Mouse (Mus musculus) forebrain, embryonic 13.5 days (tissue): ENCODE results near the gene Elavl4. TPM values are rescaled to one million over a fixed set of nuclear protein-coding genes. Genes with fewer than 3 reads are reported as not detected.
A peak's percentile ranks its signal among the peaks of the same experiment; 100 is the strongest.

Experiments
- ATAC-seq: fragments of 200-750 bp; cut with Nextera tagmentation; 2 replicates; pipeline ENCODE4 v1.8.0; 2017
- H3K27ac ChIP-seq: fragments of 300-500 bp; sonication (generic); 2 replicates; pipeline ENCODE4 v1.5.1; 2015; ENCODE audit warnings: inconsistent platforms, mild to moderate bottlenecking, moderate library complexity
- H3K27me3 ChIP-seq: fragments of 300-500 bp; sonication (generic); 2 replicates; pipeline ENCODE4 v1.6.1; 2015; ENCODE audit warnings: mild to moderate bottlenecking, inconsistent platforms
- H3K36me3 ChIP-seq: fragments of 300-500 bp; sonication (generic); 2 replicates; pipeline ENCODE4 v1.6.1; 2015; ENCODE audit warnings: mild to moderate bottlenecking, inconsistent platforms; ENCODE audit not compliant: poor library complexity, severe bottlenecking
- H3K4me1 ChIP-seq: fragments of 300-500 bp; sonication (generic); 2 replicates; pipeline ENCODE4 v1.6.1; 2015; ENCODE audit warnings: inconsistent platforms
- H3K4me2 ChIP-seq: fragments of 300-500 bp; sonication (generic); 2 replicates; pipeline ENCODE4 v1.6.1; 2015; ENCODE audit warnings: inconsistent platforms, mild to moderate bottlenecking, moderate library complexity
- H3K4me3 ChIP-seq: fragments of 300-500 bp; sonication (generic); 2 replicates; pipeline ENCODE4 v1.5.1; 2015; ENCODE audit warnings: mild to moderate bottlenecking, inconsistent platforms
- H3K9ac ChIP-seq: fragments of 300-500 bp; sonication (generic); 2 replicates; pipeline ENCODE4 v1.6.1; 2015; ENCODE audit warnings: mild to moderate bottlenecking, inconsistent platforms
- H3K9me3 ChIP-seq: fragments of 300-500 bp; sonication (generic); replicated peaks from 2 replicates; pipeline ENCODE4 v1.6.1; 2016; ENCODE audit warnings: inconsistent platforms
- WGBS: fragments of 180-500 bp; shearing (Covaris S2); methylation state at CpG from one replicate; pipeline ENCODE4 v1.1.7; 2015; 5-methylcytosine and 5-hydroxymethylcytosine counted together
- polyA plus RNA-seq: library from polyadenylated mRNA; unstranded; fragments of >200 nt; fragmentation: Nextera tagmentation; extraction: Ambion mirVana; gene quantifications from 2 replicates; pipeline ENCODE4 v1.2.1, GENCODE M21; 2015

The Elavl4 gene
- polyA plus RNA-seq, 1 experiment from 2014 or later = 261 TPM

- WGBS = 38% methylated on average over 3 of the region's 3 CpGs
Measured at GRCm38 (mm10) chr4:110257360-110257759, 94.3 kb downstream of the Elavl4 start.

GRCm38 (mm10) chr4:110255617-110256016, 96.1 kb downstream of the Elavl4 start:
- Histone ChIP-seq H3K27me3 (no peaks in the 10 kb centered on the region), H3K4me3 (no peak overlapping the region), H3K36me3 (peaks cover 18% of the 10 kb centered on the region), H3K4me1 (peaks cover 22% of the 10 kb centered on the region), H3K27ac (no peak overlapping the region), H3K4me2 (no peak overlapping the region), H3K9me3 (no peaks in the 10 kb centered on the region), H3K9ac (no peak overlapping the region)
- no peak for ATAC-seq
- WGBS = 81% methylated on average over 4 of the region's 4 CpGs

More at GRCm38 (mm10) chr4:110257360-110257759, 94.3 kb downstream of the Elavl4 start:
- Histone ChIP-seq H3K4me2 (no peak overlapping the region), H3K9me3 (no peaks in the 10 kb centered on the region), H3K36me3 (peaks cover 12% of the 10 kb centered on the region; the same call in 1 of the 2 replicates), H3K4me1 (peaks cover 29% of the 10 kb centered on the region), H3K27ac (peak overlapping the region; percentile 36; the same call in 1 of the 2 replicates), H3K27me3 (no peaks in the 10 kb centered on the region), H3K9ac (no peak overlapping the region), H3K4me3 (no peak overlapping the region)
- ATAC-seq = peak; percentile 74

- Histone ChIP-seq H3K4me1 (0 out of 2 replicates have a peak, but pooled peaks cover 7% of the 10 kb centered on the region), H3K27me3 (no peaks in the 10 kb centered on the region), H3K4me3 (no peak overlapping the region), H3K27ac (no peak overlapping the region), H3K4me2 (no peak overlapping the region), H3K9me3 (no peaks in the 10 kb centered on the region), H3K9ac (no peak overlapping the region), H3K36me3 (peaks cover 55% of the 10 kb centered on the region)
- 71% methylated on average over 3 of the region's 3 CpGs for WGBS
- peak; percentile 50; the same call in 1 of the 2 replicates for ATAC-seq
Measured at GRCm38 (mm10) chr4:110250055-110250454, 101.7 kb downstream of the Elavl4 start.

- Histone ChIP-seq H3K27me3 (no peaks in the 10 kb centered on the region), H3K9me3 (no peaks in the 10 kb centered on the region), H3K4me1 (no peaks in the 10 kb centered on the region; the same call in 1 of the 2 replicates), H3K27ac (no peak overlapping the region), H3K4me2 (no peak overlapping the region), H3K4me3 (no peak overlapping the region), H3K36me3 (peaks cover 86% of the 10 kb centered on the region), H3K9ac (no peak overlapping the region)
- ATAC-seq = peak; percentile 75; the same call in 1 of the 2 replicates
Measured at GRCm38 (mm10) chr4:110242879-110243278, 108.8 kb downstream of the Elavl4 start.

- H3K27ac ChIP-seq = no peak overlapping the region
- peaks cover 72% of the 10 kb centered on the region for H3K36me3 ChIP-seq
- H3K9ac ChIP-seq = no peak overlapping the region
- 70% methylated on average over 1 of the region's 1 CpGs for WGBS
- H3K4me2 ChIP-seq = no peak overlapping the region
- no peaks in the 10 kb centered on the region for H3K9me3 ChIP-seq
- no peaks in the 10 kb centered on the region for H3K27me3 ChIP-seq
- H3K4me1 ChIP-seq = 0 out of 2 replicates have a peak, but pooled peaks cover 3% of the 10 kb centered on the region
- no peak for ATAC-seq
- no peak overlapping the region for H3K4me3 ChIP-seq
Measured at GRCm38 (mm10) chr4:110234554-110234953, 117.2 kb downstream of the Elavl4 start.

- H3K4me1 ChIP-seq = 0 out of 2 replicates have a peak, but pooled peaks cover 3% of the 10 kb centered on the region
- H3K4me3 ChIP-seq = no peak overlapping the region
- peaks cover 68% of the 10 kb centered on the region for H3K36me3 ChIP-seq
- no peak overlapping the region for H3K4me2 ChIP-seq
- no peak overlapping the region; the same call in 1 of the 2 replicates for H3K27ac ChIP-seq
- H3K9me3 ChIP-seq = no peaks in the 10 kb centered on the region
- 50% methylated on average over 3 of the region's 3 CpGs for WGBS
- no peak overlapping the region for H3K9ac ChIP-seq
- no peaks in the 10 kb centered on the region for H3K27me3 ChIP-seq
- ATAC-seq = no peak
Measured at GRCm38 (mm10) chr4:110232327-110232726, 119.4 kb downstream of the Elavl4 start.

- Histone ChIP-seq H3K36me3 (peaks cover 65% of the 10 kb centered on the region), H3K27ac (no peak overlapping the region; the same call in 1 of the 2 replicates), H3K9ac (no peak overlapping the region), H3K4me2 (no peak overlapping the region), H3K4me3 (no peak overlapping the region), H3K9me3 (no peaks in the 10 kb centered on the region), H3K4me1 (0 out of 2 replicates have a peak, but pooled peaks cover 3% of the 10 kb centered on the region), H3K27me3 (no peaks in the 10 kb centered on the region)
- WGBS = 59% methylated on average over 4 of the region's 4 CpGs
- ATAC-seq = no peak
Measured at GRCm38 (mm10) chr4:110231799-110232198, 119.9 kb downstream of the Elavl4 start.

- Histone ChIP-seq H3K27ac (no peak overlapping the region), H3K9me3 (no peaks in the 10 kb centered on the region), H3K4me3 (no peak overlapping the region), H3K4me1 (0 out of 2 replicates have a peak, but pooled peaks cover 3% of the 10 kb centered on the region), H3K4me2 (no peak overlapping the region), H3K9ac (no peak overlapping the region), H3K36me3 (peaks cover 68% of the 10 kb centered on the region), H3K27me3 (no peaks in the 10 kb centered on the region)
- no peak for ATAC-seq
- WGBS = 98% methylated on average over 1 of the region's 1 CpGs
Measured at GRCm38 (mm10) chr4:110229652-110230051, 122.1 kb downstream of the Elavl4 start.

GRCm38 (mm10) chr4:110229238-110229637, 122.5 kb downstream of the Elavl4 start:
- Histone ChIP-seq H3K9me3 (no peaks in the 10 kb centered on the region), H3K4me3 (no peak overlapping the region), H3K27ac (no peak overlapping the region), H3K36me3 (peaks cover 69% of the 10 kb centered on the region), H3K4me1 (0 out of 2 replicates have a peak, but pooled peaks cover 3% of the 10 kb centered on the region), H3K4me2 (no peak overlapping the region), H3K27me3 (no peaks in the 10 kb centered on the region), H3K9ac (no peak overlapping the region)
- no peak for ATAC-seq

- no peaks in the 10 kb centered on the region for H3K9me3 ChIP-seq
- 75% methylated on average over 8 of the region's 8 CpGs for WGBS
- H3K27me3 ChIP-seq = no peaks in the 10 kb centered on the region
- no peak overlapping the region for H3K4me3 ChIP-seq
- peaks cover 66% of the 10 kb centered on the region for H3K36me3 ChIP-seq
- no peak overlapping the region for H3K4me2 ChIP-seq
- H3K9ac ChIP-seq = no peak overlapping the region
- no peak for ATAC-seq
- H3K4me1 ChIP-seq = 0 out of 2 replicates have a peak, but pooled peaks cover 3% of the 10 kb centered on the region
- H3K27ac ChIP-seq = no peak overlapping the region
Measured at GRCm38 (mm10) chr4:110227621-110228031, 124.1 kb downstream of the Elavl4 start.

GRCm38 (mm10) chr4:110225492-110225891, 126.2 kb downstream of the Elavl4 start:
- H3K27me3 ChIP-seq = no peaks in the 10 kb centered on the region
- H3K9ac ChIP-seq = no peak overlapping the region
- 88% methylated on average over 10 of the region's 10 CpGs for WGBS
- no peak overlapping the region for H3K4me3 ChIP-seq
- no peaks in the 10 kb centered on the region for H3K9me3 ChIP-seq
- H3K36me3 ChIP-seq = peaks cover 53% of the 10 kb centered on the region
- 0 out of 2 replicates have a peak, but pooled peaks cover 3% of the 10 kb centered on the region for H3K4me1 ChIP-seq
- H3K4me2 ChIP-seq = no peak overlapping the region
- ATAC-seq = no peak
- H3K27ac ChIP-seq = no peak overlapping the region

GRCm38 (mm10) chr4:110218819-110219218, 132.9 kb downstream of the Elavl4 start:
- no peak for ATAC-seq
- no peak overlapping the region for H3K9ac ChIP-seq
- H3K9me3 ChIP-seq = no peaks in the 10 kb centered on the region
- peaks cover 13% of the 10 kb centered on the region; the same call in 1 of the 2 replicates for H3K4me1 ChIP-seq
- no peak overlapping the region for H3K4me2 ChIP-seq
- H3K27me3 ChIP-seq = no peaks in the 10 kb centered on the region
- no peak overlapping the region for H3K4me3 ChIP-seq
- 92% methylated on average over 5 of the region's 5 CpGs for WGBS
- H3K27ac ChIP-seq = no peak overlapping the region
- peaks cover 56% of the 10 kb centered on the region for H3K36me3 ChIP-seq

GRCm38 (mm10) chr4:110217553-110217952, 134.2 kb downstream of the Elavl4 start:
- Histone ChIP-seq H3K4me3 (no peak overlapping the region), H3K27ac (no peak overlapping the region), H3K4me2 (no peak overlapping the region), H3K36me3 (peaks cover 54% of the 10 kb centered on the region), H3K27me3 (no peaks in the 10 kb centered on the region), H3K9me3 (no peaks in the 10 kb centered on the region), H3K9ac (no peak overlapping the region), H3K4me1 (peaks cover 24% of the 10 kb centered on the region)
- ATAC-seq = no peak
- 47% methylated on average over 3 of the region's 3 CpGs for WGBS
